Mouse (Mus musculus) cortical plate, adult 2 months (tissue): ENCODE results near the gene Tm4sf4. TPM values are rescaled to one million over a fixed set of nuclear protein-coding genes. Genes with fewer than 3 reads are reported as not detected.
A peak's percentile ranks its signal among the peaks of the same experiment; 100 is the strongest.

ENCODE experiments used
- H3K27ac ChIP-seq: fragments of 200-500 bp; 2 replicates; pipeline ENCODE4 v1.5.1; 2012; ENCODE audit warnings: low read length, control low read depth, inconsistent platforms; ENCODE audit not compliant: insufficient read depth
- H3K4me1 ChIP-seq: fragments of 200-500 bp; 2 replicates; pipeline ENCODE4 v1.6.1; 2011; ENCODE audit warnings: low read length; ENCODE audit not compliant: control insufficient read depth, insufficient read depth
- H3K4me3 ChIP-seq: fragments of 200-500 bp; 2 replicates; pipeline ENCODE4 v1.5.1; 2011; ENCODE audit warnings: mild to moderate bottlenecking, low read length, control low read depth; ENCODE audit not compliant: insufficient read depth
- CTCF ChIP-seq: fragments of 200-500 bp; IDR thresholded peaks from 2 replicates; pipeline ENCODE4 v1.5.1; 2011; ENCODE audit warnings: mild to moderate bottlenecking, control low read depth, low read length; ENCODE audit not compliant: insufficient read depth; ENCODE audit errors: extremely low read depth
- POLR2A ChIP-seq: fragments of 200-500 bp; IDR thresholded peaks from 2 replicates; pipeline ENCODE4 v1.6.1; 2011; ENCODE audit warnings: mild to moderate bottlenecking, low read length, control low read depth; ENCODE audit not compliant: insufficient read depth; ENCODE audit errors: extremely low read depth
- polyA plus RNA-seq: library from polyadenylated mRNA; depleted of rRNA; stranded (reverse); fragments of >200 nt; gene quantifications from 2 replicates; pipeline ENCODE4 v1.2.3, GENCODE M21; 2012; rRNA removed

The Tm4sf4 gene
- 0.06 TPM in 1 of 2 replicates, not detected in the other for polyA plus RNA-seq

DNA sequence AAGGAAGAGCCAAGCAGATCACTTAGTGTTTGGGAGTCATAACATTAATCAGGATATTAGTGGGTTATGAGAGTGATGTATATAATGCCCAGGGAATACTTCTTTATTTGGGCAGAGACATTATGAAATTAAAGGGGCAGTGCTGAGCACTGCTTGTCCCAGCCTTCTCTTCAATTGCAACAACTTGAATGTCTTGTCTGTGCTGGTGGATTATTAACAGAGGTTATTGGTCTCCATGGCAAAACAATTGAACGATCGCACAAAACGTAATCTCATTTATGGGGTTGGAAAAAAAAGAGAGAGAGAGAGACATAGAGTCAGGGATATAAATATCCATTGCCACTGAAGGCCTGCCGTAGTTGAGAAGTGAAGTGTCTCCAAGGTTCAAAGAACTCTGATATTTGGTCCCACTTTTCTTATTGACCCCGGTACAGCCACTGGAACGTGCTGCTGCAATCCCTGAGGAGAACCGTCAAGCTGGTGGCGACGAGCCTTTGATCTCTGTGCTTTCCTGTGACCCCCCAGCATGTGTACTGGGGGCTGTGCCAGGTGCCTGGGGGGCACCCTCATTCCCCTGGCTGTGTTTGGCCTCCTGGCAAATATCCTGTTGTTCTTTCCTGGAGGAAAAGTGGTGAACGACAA is at the start of gene Tm4sf4:
Tm4sf4 (plus strand) TSS at position 226 of the 642 bp plus-strand sequence.
- H3K4me1 ChIP-seq, result no peaks in the 10 kb centered on the region
- no peak for TF ChIP-seq CTCF
- no peak for TF ChIP-seq POLR2A
- no peak within 1 kb of the TSS for H3K4me3 ChIP-seq
- H3K27ac ChIP-seq, result no peak within 1 kb of the TSS

- H3K4me3 ChIP-seq, result no peak overlapping the region
- no peaks in the 10 kb centered on the region; the same call in 1 of the 2 replicates for H3K4me1 ChIP-seq
- H3K27ac ChIP-seq, result no peak overlapping the region
- TF ChIP-seq CTCF (no peak), POLR2A (no peak)
Observed at GRCm38 (mm10) chr3:57386423-57386822, 38.7 kb upstream of the Tm4sf4 start.

DNA sequence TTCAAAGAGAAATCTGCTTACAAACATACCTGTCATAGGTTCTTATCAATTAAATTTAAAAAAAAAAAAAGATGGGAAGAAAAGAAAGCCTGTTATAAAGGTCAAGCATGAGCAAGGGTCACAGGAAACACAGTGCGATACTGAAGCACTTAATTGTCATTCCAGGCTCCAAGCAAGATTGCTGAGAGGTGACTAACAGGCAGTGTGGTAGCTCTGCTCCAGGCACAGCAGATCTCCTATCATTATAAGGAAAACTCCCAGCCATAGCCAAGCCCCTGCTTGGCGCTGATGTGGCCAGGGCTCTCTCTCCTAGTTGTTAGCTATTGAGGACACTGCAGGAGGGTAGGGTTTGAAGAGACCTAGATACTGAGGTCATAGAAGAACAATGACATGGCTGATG is 38.2 kb upstream of the Tm4sf4 start:
- H3K27ac ChIP-seq, result no peak overlapping the region

DNA sequence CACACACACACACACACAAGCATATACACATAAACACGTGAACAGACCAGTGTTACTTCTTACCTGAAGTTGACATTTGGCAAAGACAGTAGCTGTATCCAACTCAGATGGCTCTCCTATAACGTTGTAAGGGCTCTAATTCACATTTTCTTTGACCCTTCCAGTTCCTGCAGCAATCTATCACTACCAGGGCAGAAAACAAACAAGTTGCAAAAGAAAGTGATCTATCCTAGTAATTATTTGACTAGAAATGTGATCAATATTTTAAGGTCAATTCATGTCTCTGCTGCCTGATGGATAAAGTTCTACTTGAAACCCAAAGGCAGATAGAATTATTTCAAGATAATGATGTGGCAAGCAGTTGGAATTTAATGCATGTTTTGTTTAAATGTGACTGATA is 37.5 kb upstream of the Tm4sf4 start:
- Histone ChIP-seq H3K4me1 (no peaks in the 10 kb centered on the region), H3K27ac (no peak overlapping the region), H3K4me3 (no peak overlapping the region)
- TF ChIP-seq CTCF (no peak), POLR2A (no peak)

More for the DNA sequence above, 38.2 kb upstream of the Tm4sf4 start:
- TF ChIP-seq POLR2A (no peak), CTCF (no peak)
- Histone ChIP-seq H3K4me1 (no peaks in the 10 kb centered on the region; the same call in 1 of the 2 replicates), H3K4me3 (no peak overlapping the region)

- Histone ChIP-seq H3K4me3 (no peak overlapping the region), H3K4me1 (no peaks in the 10 kb centered on the region), H3K27ac (no peak overlapping the region)
- TF ChIP-seq POLR2A (no peak), CTCF (no peak)
Observed at GRCm38 (mm10) chr3:57411535-57411934, 13.6 kb upstream of the Tm4sf4 start.

DNA sequence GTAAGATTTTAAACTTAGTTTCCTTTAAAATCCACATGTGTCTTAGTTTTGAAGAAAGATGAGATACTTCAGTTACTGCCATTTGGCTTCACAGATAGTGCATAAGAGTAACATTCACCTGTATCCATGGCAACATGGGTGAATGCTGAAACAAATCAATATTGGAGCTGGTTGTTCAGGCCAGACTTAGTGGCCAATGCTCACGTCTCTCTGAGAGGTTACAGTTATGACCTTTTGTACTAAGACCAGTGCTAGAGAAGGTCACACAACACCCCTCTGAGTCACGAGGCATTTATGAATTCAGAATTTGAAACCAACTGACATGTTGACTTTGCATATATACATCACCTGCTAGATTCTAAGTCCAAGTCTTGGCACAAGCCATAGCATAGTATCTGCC is 4.9 kb upstream of the Tm4sf4 start:
- Histone ChIP-seq H3K4me1 (no peaks in the 10 kb centered on the region), H3K27ac (no peak overlapping the region), H3K4me3 (no peak overlapping the region)
- no peak for TF ChIP-seq POLR2A
- no peak for TF ChIP-seq CTCF

GRCm38 (mm10) chr3:57420660-57421059 is 4.5 kb upstream of the Tm4sf4 start:
- Histone ChIP-seq H3K4me1 (no peaks in the 10 kb centered on the region), H3K4me3 (no peak overlapping the region), H3K27ac (no peak overlapping the region)
- TF ChIP-seq POLR2A (no peak), CTCF (no peak)

DNA sequence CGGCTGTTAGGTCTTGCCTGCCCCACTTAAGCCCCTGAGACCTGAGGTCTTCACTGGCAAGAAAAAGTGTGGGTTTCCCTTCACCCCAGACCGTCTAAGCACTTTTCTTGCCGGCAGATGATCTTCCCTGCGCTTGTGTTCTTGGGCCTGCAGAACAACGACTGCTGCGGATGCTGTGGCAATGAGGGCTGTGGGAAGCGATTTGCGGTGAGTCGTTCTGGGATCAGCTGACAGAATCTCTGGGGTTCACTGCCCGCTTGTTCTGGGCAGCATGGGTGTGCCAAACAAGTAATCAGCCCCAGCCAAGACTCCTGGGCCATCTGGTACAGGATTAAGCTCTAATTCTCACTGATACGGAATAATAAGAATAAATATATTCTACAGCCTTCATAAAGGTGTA is 1.2 kb downstream of the Tm4sf4 start:
- no peak overlapping the region for H3K4me3 ChIP-seq
- H3K27ac ChIP-seq, result no peak overlapping the region
- no peak for TF ChIP-seq CTCF
- TF ChIP-seq POLR2A, result no peak
- no peaks in the 10 kb centered on the region for H3K4me1 ChIP-seq

GRCm38 (mm10) chr3:57428682-57429464 is 3.8 kb downstream of the Tm4sf4 start:
- TF ChIP-seq CTCF (no peak), POLR2A (no peak)
- Histone ChIP-seq H3K27ac (no peak overlapping the region), H3K4me1 (no peaks in the 10 kb centered on the region), H3K4me3 (no peak overlapping the region)

- TF ChIP-seq CTCF (peak; percentile 28; the same call in 1 of the 2 replicates), POLR2A (no peak)
- H3K27ac ChIP-seq, result no peak overlapping the region
- H3K4me1 ChIP-seq, result no peaks in the 10 kb centered on the region
- no peak overlapping the region for H3K4me3 ChIP-seq
Observed at GRCm38 (mm10) chr3:57429486-57429885, 4.4 kb downstream of the Tm4sf4 start.
